Mouse (Mus musculus): ENCODE data around the gene 1700023F06Rik. TPM values are rescaled to one million over a fixed set of nuclear protein-coding genes. Genes with fewer than 3 reads are reported as not detected.

The 1700023F06Rik gene
- polyA plus RNA-seq, 1 experiment from 2014 or later: not detected

GRCm38 (mm10) chr11:103171286-103171620, 37.1 kb downstream of the 1700023F06Rik start:
- Histone ChIP-seq H3K9me3 (replicated peaks; ENCODE audit: control insufficient read depth, low read length) (no peaks in the 10 kb centered on the region), H3K4me2 (peak overlapping the region; percentile 85), H3K9ac (ENCODE audit: low read depth, low read length) (peak overlapping the region; percentile 12; the same call in 1 of the 2 replicates), H3K36me3 (ENCODE audit: control insufficient read depth, insufficient read depth, low read length) (no peaks in the 10 kb centered on the region), H3K4me3 (ENCODE audit: low read depth, low read length) (peak overlapping the region; percentile 57), H3K27ac (ENCODE audit: low read depth, low read length) (no peak overlapping the region), H3K4me1 (ENCODE audit: control insufficient read depth, insufficient read depth, low read length) (peaks cover 18% of the 10 kb centered on the region), H3K27me3 (ENCODE audit: control insufficient read depth, insufficient read depth, low read length) (peaks cover 46% of the 10 kb centered on the region)
- 0 out of 2 replicates have a peak, but pooled peaks have one; percentile 11 for ATAC-seq (replicated peaks; ENCODE audit: insufficient number of reproducible peaks, low FRiP score, low TSS enrichment)
- 2% methylated on average over 20 of the region's 23 CpGs for WGBS (ENCODE audit: insufficient replicate concordance)

- WGBS (ENCODE audit: insufficient replicate concordance): 1% methylated on average over 42 of the region's 84 CpGs
- Histone ChIP-seq H3K4me1 (ENCODE audit: control insufficient read depth, insufficient read depth, low read length) (peaks cover 18% of the 10 kb centered on the region), H3K27ac (ENCODE audit: low read depth, low read length) (no peak within 1 kb of the TSS), H3K9ac (ENCODE audit: low read depth, low read length) (peak within 1 kb of the TSS; percentile 12), H3K4me3 (ENCODE audit: low read depth, low read length) (peak within 1 kb of the TSS; percentile 57), H3K36me3 (ENCODE audit: control insufficient read depth, insufficient read depth, low read length) (no peaks in the 10 kb centered on the region), H3K27me3 (ENCODE audit: control insufficient read depth, insufficient read depth, low read length) (peaks cover 46% of the 10 kb centered on the region), H3K4me2 (peak within 1 kb of the TSS; percentile 85), H3K9me3 (replicated peaks; ENCODE audit: control insufficient read depth, low read length) (no peaks in the 10 kb centered on the region)
- peak; percentile 28; the same call in 1 of the 2 replicates for ATAC-seq (replicated peaks; ENCODE audit: insufficient number of reproducible peaks, low FRiP score, low TSS enrichment)
These were observed 37.7 kb downstream of the 1700023F06Rik start, which contains the start of gene Fmnl1 for GRCm38 (mm10) chr11:103170494-103171285. Fmnl1 (plus strand) TSS chr11:103171107.

GRCm38 (mm10) chr11:103170111-103170493, 38.3 kb downstream of the 1700023F06Rik start:
- 46% methylated on average over 3 of the region's 3 CpGs for WGBS (ENCODE audit: insufficient replicate concordance)
- no peak for ATAC-seq (replicated peaks; ENCODE audit: insufficient number of reproducible peaks, low FRiP score, low TSS enrichment)
- no peaks in the 10 kb centered on the region for H3K9me3 ChIP-seq (replicated peaks; ENCODE audit: control insufficient read depth, low read length)
- peak overlapping the region; percentile 85 for H3K4me2 ChIP-seq
- H3K4me3 ChIP-seq (ENCODE audit: low read depth, low read length): peak overlapping the region; percentile 57
- H3K4me1 ChIP-seq (ENCODE audit: control insufficient read depth, insufficient read depth, low read length): peaks cover 18% of the 10 kb centered on the region
- no peak overlapping the region for H3K9ac ChIP-seq (ENCODE audit: low read depth, low read length)
- peaks cover 46% of the 10 kb centered on the region for H3K27me3 ChIP-seq (ENCODE audit: control insufficient read depth, insufficient read depth, low read length)
- H3K27ac ChIP-seq (ENCODE audit: low read depth, low read length): no peak overlapping the region
- H3K36me3 ChIP-seq (ENCODE audit: control insufficient read depth, insufficient read depth, low read length): no peaks in the 10 kb centered on the region

- H3K4me3 ChIP-seq (ENCODE audit: low read depth, low read length): no peak overlapping the region
- no peak overlapping the region for H3K4me2 ChIP-seq
- ATAC-seq (replicated peaks; ENCODE audit: insufficient number of reproducible peaks, low FRiP score, low TSS enrichment): no peak
- H3K9ac ChIP-seq (ENCODE audit: low read depth, low read length): no peak overlapping the region
- H3K27me3 ChIP-seq (ENCODE audit: control insufficient read depth, insufficient read depth, low read length): peaks cover 46% of the 10 kb centered on the region
- no peaks in the 10 kb centered on the region for H3K36me3 ChIP-seq (ENCODE audit: control insufficient read depth, insufficient read depth, low read length)
- H3K9me3 ChIP-seq (replicated peaks; ENCODE audit: control insufficient read depth, low read length): no peaks in the 10 kb centered on the region
- H3K27ac ChIP-seq (ENCODE audit: low read depth, low read length): no peak overlapping the region
- H3K4me1 ChIP-seq (ENCODE audit: control insufficient read depth, insufficient read depth, low read length): peaks cover 14% of the 10 kb centered on the region
- 79% methylated on average over 5 of the region's 5 CpGs for WGBS (ENCODE audit: insufficient replicate concordance)
These were observed 38.7 kb downstream of the 1700023F06Rik start for GRCm38 (mm10) chr11:103169664-103170063.

- no peak for ATAC-seq (replicated peaks; ENCODE audit: insufficient number of reproducible peaks, low FRiP score, low TSS enrichment)
- no peaks in the 10 kb centered on the region for H3K36me3 ChIP-seq (ENCODE audit: control insufficient read depth, insufficient read depth, low read length)
- no peak overlapping the region for H3K27ac ChIP-seq (ENCODE audit: low read depth, low read length)
- peaks cover 13% of the 10 kb centered on the region for H3K4me1 ChIP-seq (ENCODE audit: control insufficient read depth, insufficient read depth, low read length)
- no peaks in the 10 kb centered on the region for H3K9me3 ChIP-seq (replicated peaks; ENCODE audit: control insufficient read depth, low read length)
- 24% methylated on average over 9 of the region's 9 CpGs for WGBS (ENCODE audit: insufficient replicate concordance)
- no peak overlapping the region for H3K4me3 ChIP-seq (ENCODE audit: low read depth, low read length)
- no peak overlapping the region for H3K9ac ChIP-seq (ENCODE audit: low read depth, low read length)
- H3K4me2 ChIP-seq: no peak overlapping the region
- peaks cover 46% of the 10 kb centered on the region for H3K27me3 ChIP-seq (ENCODE audit: control insufficient read depth, insufficient read depth, low read length)
These were observed 39.5 kb downstream of the 1700023F06Rik start for GRCm38 (mm10) chr11:103168690-103169390.

GRCm38 (mm10) chr11:103164391-103164790, 44.0 kb downstream of the 1700023F06Rik start:
- peak overlapping the region; percentile 31; the same call in 1 of the 2 replicates for H3K4me2 ChIP-seq
- no peaks in the 10 kb centered on the region for H3K4me1 ChIP-seq (ENCODE audit: control insufficient read depth, insufficient read depth, low read length)
- no peak; the same call in 1 of the 2 replicates for ATAC-seq (replicated peaks; ENCODE audit: insufficient number of reproducible peaks, low FRiP score, low TSS enrichment)
- H3K27me3 ChIP-seq (ENCODE audit: control insufficient read depth, insufficient read depth, low read length): peaks cover 4% of the 10 kb centered on the region
- 19% methylated on average over 10 of the region's 10 CpGs for WGBS (ENCODE audit: insufficient replicate concordance)
- H3K4me3 ChIP-seq (ENCODE audit: low read depth, low read length): no peak overlapping the region
- no peak overlapping the region for H3K9ac ChIP-seq (ENCODE audit: low read depth, low read length)
- no peaks in the 10 kb centered on the region for H3K36me3 ChIP-seq (ENCODE audit: control insufficient read depth, insufficient read depth, low read length)
- H3K9me3 ChIP-seq (replicated peaks; ENCODE audit: control insufficient read depth, low read length): no peaks in the 10 kb centered on the region
- H3K27ac ChIP-seq (ENCODE audit: low read depth, low read length): no peak overlapping the region

GRCm38 (mm10) chr11:103162132-103162531, 46.2 kb downstream of the 1700023F06Rik start:
- ATAC-seq (replicated peaks; ENCODE audit: insufficient number of reproducible peaks, low FRiP score, low TSS enrichment): no peak
- no peaks in the 10 kb centered on the region for H3K4me1 ChIP-seq (ENCODE audit: control insufficient read depth, insufficient read depth, low read length)
- H3K4me2 ChIP-seq: no peak overlapping the region
- no peaks in the 10 kb centered on the region for H3K36me3 ChIP-seq (ENCODE audit: control insufficient read depth, insufficient read depth, low read length)
- H3K27ac ChIP-seq (ENCODE audit: low read depth, low read length): no peak overlapping the region
- 83% methylated on average over 5 of the region's 5 CpGs for WGBS (ENCODE audit: insufficient replicate concordance)
- H3K9me3 ChIP-seq (replicated peaks; ENCODE audit: control insufficient read depth, low read length): no peaks in the 10 kb centered on the region
- no peak overlapping the region for H3K4me3 ChIP-seq (ENCODE audit: low read depth, low read length)
- H3K27me3 ChIP-seq (ENCODE audit: control insufficient read depth, insufficient read depth, low read length): no peaks in the 10 kb centered on the region; the same call in 1 of the 2 replicates
- no peak overlapping the region for H3K9ac ChIP-seq (ENCODE audit: low read depth, low read length)

- no peak for ATAC-seq (replicated peaks; ENCODE audit: insufficient number of reproducible peaks, low FRiP score, low TSS enrichment)
- no peaks in the 10 kb centered on the region for H3K4me1 ChIP-seq (ENCODE audit: control insufficient read depth, insufficient read depth, low read length)
- no peaks in the 10 kb centered on the region; the same call in 1 of the 2 replicates for H3K27me3 ChIP-seq (ENCODE audit: control insufficient read depth, insufficient read depth, low read length)
- no peak overlapping the region for H3K27ac ChIP-seq (ENCODE audit: low read depth, low read length)
- no peak overlapping the region for H3K4me2 ChIP-seq
- 67% methylated on average over 7 of the region's 7 CpGs for WGBS (ENCODE audit: insufficient replicate concordance)
- no peak overlapping the region for H3K9ac ChIP-seq (ENCODE audit: low read depth, low read length)
- H3K4me3 ChIP-seq (ENCODE audit: low read depth, low read length): no peak overlapping the region
- H3K9me3 ChIP-seq (replicated peaks; ENCODE audit: control insufficient read depth, low read length): no peaks in the 10 kb centered on the region
- no peaks in the 10 kb centered on the region for H3K36me3 ChIP-seq (ENCODE audit: control insufficient read depth, insufficient read depth, low read length)
These were observed 46.9 kb downstream of the 1700023F06Rik start for GRCm38 (mm10) chr11:103161449-103161848.
